Mouse (Mus musculus) liver, embryonic 12.5 days (tissue): ENCODE measurements around the gene Epha3. TPM values are rescaled to one million over a fixed set of nuclear protein-coding genes. Genes with fewer than 3 reads are reported as not detected.

Source experiments
- ATAC-seq: fragments of 200-750 bp; cut with Nextera tagmentation; 2 replicates; pipeline ENCODE4 v1.8.0; 2017; ENCODE audit warnings: moderate number of reproducible peaks, mild to moderate bottlenecking, moderate library complexity
- H3K27ac ChIP-seq: fragments of 300-500 bp; sonication (generic); 2 replicates; pipeline ENCODE4 v1.5.1; 2016; ENCODE audit warnings: mild to moderate bottlenecking
- H3K27me3 ChIP-seq: fragments of 300-500 bp; sonication (generic); replicated peaks from 2 replicates; pipeline ENCODE4 v1.6.1; 2016; ENCODE audit warnings: mild to moderate bottlenecking, moderate library complexity
- H3K36me3 ChIP-seq: fragments of 300-500 bp; sonication (generic); 2 replicates; pipeline ENCODE4 v1.6.1; 2016; ENCODE audit warnings: mild to moderate bottlenecking, moderate library complexity
- H3K4me1 ChIP-seq: fragments of 300-500 bp; sonication (generic); 2 replicates; pipeline ENCODE4 v1.6.1; 2016
- H3K4me2 ChIP-seq: fragments of 300-500 bp; sonication (generic); 2 replicates; pipeline ENCODE4 v1.6.1; 2016; ENCODE audit warnings: mild to moderate bottlenecking, moderate library complexity
- H3K4me3 ChIP-seq: fragments of 300-500 bp; sonication (generic); 2 replicates; pipeline ENCODE4 v1.5.1; 2016; ENCODE audit warnings: mild to moderate bottlenecking, moderate library complexity
- H3K9ac ChIP-seq: fragments of 300-500 bp; sonication (generic); 2 replicates; pipeline ENCODE4 v1.6.1; 2016; ENCODE audit warnings: mild to moderate bottlenecking, moderate library complexity
- H3K9me3 ChIP-seq: fragments of 300-500 bp; sonication (generic); replicated peaks from 2 replicates; pipeline ENCODE4 v1.6.1; 2016; ENCODE audit warnings: mild to moderate bottlenecking, moderate library complexity
- WGBS: fragments of 180-500 bp; shearing (Covaris S2); methylation state at CpG from one replicate; pipeline ENCODE4 v1.1.7; 2016; ENCODE audit not compliant: insufficient replicate concordance; 5-methylcytosine and 5-hydroxymethylcytosine counted together
- polyA plus RNA-seq: library from polyadenylated mRNA; unstranded; fragments of >200 nt; fragmentation: Nextera tagmentation; extraction: Ambion mirVana; gene quantifications from 2 replicates; pipeline ENCODE4 v1.2.1, GENCODE M21; 2016

Gene Epha3
- polyA plus RNA-seq, 1 experiment from 2014 or later, result 2.3 TPM

- no peak for ATAC-seq
- no peaks in the 10 kb centered on the region for H3K27me3 ChIP-seq
- H3K36me3 ChIP-seq, result no peaks in the 10 kb centered on the region
- H3K9me3 ChIP-seq, result no peaks in the 10 kb centered on the region
- H3K4me1 ChIP-seq, result no peaks in the 10 kb centered on the region
- H3K4me2 ChIP-seq, result no peak overlapping the region
- no peak overlapping the region for H3K4me3 ChIP-seq
- 50% methylated on average over 2 of the region's 2 CpGs for WGBS
- no peak overlapping the region for H3K9ac ChIP-seq
- no peak overlapping the region for H3K27ac ChIP-seq
Observed at GRCm38 (mm10) chr16:63642641-63643040, 221.3 kb downstream of the Epha3 start.

GRCm38 (mm10) chr16:63641603-63642002 lies 222.4 kb downstream of the Epha3 start:
- Histone ChIP-seq H3K9ac (no peak overlapping the region), H3K9me3 (no peaks in the 10 kb centered on the region), H3K27me3 (no peaks in the 10 kb centered on the region), H3K36me3 (no peaks in the 10 kb centered on the region), H3K4me3 (no peak overlapping the region), H3K27ac (no peak overlapping the region), H3K4me2 (no peak overlapping the region), H3K4me1 (no peaks in the 10 kb centered on the region)
- ATAC-seq, result no peak
- 55% methylated on average over 3 of the region's 3 CpGs for WGBS

- Histone ChIP-seq H3K4me3 (no peak overlapping the region), H3K27ac (no peak overlapping the region), H3K9ac (no peak overlapping the region), H3K36me3 (no peaks in the 10 kb centered on the region), H3K4me2 (no peak overlapping the region), H3K27me3 (no peaks in the 10 kb centered on the region), H3K9me3 (no peaks in the 10 kb centered on the region), H3K4me1 (no peaks in the 10 kb centered on the region)
- 48% methylated on average over 6 of the region's 6 CpGs for WGBS
- no peak for ATAC-seq
Observed at GRCm38 (mm10) chr16:63638701-63639100, 225.3 kb downstream of the Epha3 start.

- Histone ChIP-seq H3K36me3 (no peaks in the 10 kb centered on the region), H3K9me3 (no peaks in the 10 kb centered on the region), H3K4me2 (no peak overlapping the region), H3K27me3 (no peaks in the 10 kb centered on the region), H3K9ac (no peak overlapping the region), H3K4me3 (no peak overlapping the region), H3K27ac (no peak overlapping the region), H3K4me1 (no peaks in the 10 kb centered on the region)
- no peak for ATAC-seq
- 74% methylated on average over 5 of the region's 5 CpGs for WGBS
Observed at GRCm38 (mm10) chr16:63633748-63634166, 230.2 kb downstream of the Epha3 start.

- Histone ChIP-seq H3K27ac (no peak overlapping the region), H3K4me1 (no peaks in the 10 kb centered on the region), H3K4me2 (no peak overlapping the region), H3K4me3 (no peak overlapping the region), H3K27me3 (no peaks in the 10 kb centered on the region), H3K9me3 (no peaks in the 10 kb centered on the region), H3K36me3 (no peaks in the 10 kb centered on the region), H3K9ac (no peak overlapping the region)
- no peak for ATAC-seq
Observed at GRCm38 (mm10) chr16:63625229-63625628, 238.7 kb downstream of the Epha3 start.

GRCm38 (mm10) chr16:63621845-63622244 lies 242.1 kb downstream of the Epha3 start:
- Histone ChIP-seq H3K27me3 (no peaks in the 10 kb centered on the region), H3K27ac (no peak overlapping the region), H3K9me3 (no peaks in the 10 kb centered on the region), H3K4me1 (no peaks in the 10 kb centered on the region), H3K9ac (no peak overlapping the region), H3K4me3 (no peak overlapping the region), H3K36me3 (no peaks in the 10 kb centered on the region), H3K4me2 (no peak overlapping the region)
- no peak for ATAC-seq
- WGBS, result 81% methylated on average over 6 of the region's 6 CpGs

GRCm38 (mm10) chr16:63615396-63615795 lies 248.6 kb downstream of the Epha3 start:
- no peaks in the 10 kb centered on the region for H3K27me3 ChIP-seq
- no peak for ATAC-seq
- H3K9ac ChIP-seq, result no peak overlapping the region
- no peaks in the 10 kb centered on the region for H3K4me1 ChIP-seq
- no peak overlapping the region for H3K4me2 ChIP-seq
- H3K36me3 ChIP-seq, result no peaks in the 10 kb centered on the region
- H3K4me3 ChIP-seq, result no peak overlapping the region
- H3K9me3 ChIP-seq, result no peaks in the 10 kb centered on the region
- no peak overlapping the region for H3K27ac ChIP-seq
- WGBS, result 55% methylated on average over 3 of the region's 3 CpGs

- Histone ChIP-seq H3K9ac (no peak overlapping the region), H3K27me3 (no peaks in the 10 kb centered on the region), H3K4me2 (no peak overlapping the region), H3K36me3 (no peaks in the 10 kb centered on the region), H3K27ac (no peak overlapping the region), H3K9me3 (no peaks in the 10 kb centered on the region), H3K4me3 (no peak overlapping the region), H3K4me1 (no peaks in the 10 kb centered on the region)
- ATAC-seq, result no peak
- WGBS, result 71% methylated on average over 4 of the region's 4 CpGs
Observed at GRCm38 (mm10) chr16:63613006-63613405, 251.0 kb downstream of the Epha3 start.

GRCm38 (mm10) chr16:63600229-63600628 lies 263.7 kb downstream of the Epha3 start:
- Histone ChIP-seq H3K27me3 (no peaks in the 10 kb centered on the region), H3K4me2 (no peak overlapping the region), H3K9ac (no peak overlapping the region), H3K36me3 (no peaks in the 10 kb centered on the region), H3K9me3 (no peaks in the 10 kb centered on the region), H3K4me3 (no peak overlapping the region), H3K27ac (no peak overlapping the region), H3K4me1 (no peaks in the 10 kb centered on the region)
- WGBS, result 47% methylated on average over 3 of the region's 3 CpGs
- no peak for ATAC-seq

- Histone ChIP-seq H3K27ac (no peak overlapping the region), H3K4me2 (no peak overlapping the region), H3K27me3 (no peaks in the 10 kb centered on the region), H3K4me1 (no peaks in the 10 kb centered on the region), H3K4me3 (no peak overlapping the region), H3K9me3 (no peaks in the 10 kb centered on the region), H3K9ac (no peak overlapping the region), H3K36me3 (no peaks in the 10 kb centered on the region)
- 77% methylated on average over 4 of the region's 4 CpGs for WGBS
- no peak for ATAC-seq
Observed at GRCm38 (mm10) chr16:63594656-63595055, 269.3 kb downstream of the Epha3 start.

- no peak for ATAC-seq
- 67% methylated on average over 4 of the region's 4 CpGs for WGBS
- no peak overlapping the region for H3K4me2 ChIP-seq
- H3K27me3 ChIP-seq, result no peaks in the 10 kb centered on the region
- no peak overlapping the region for H3K9ac ChIP-seq
- no peaks in the 10 kb centered on the region for H3K36me3 ChIP-seq
- H3K4me1 ChIP-seq, result no peaks in the 10 kb centered on the region
- H3K4me3 ChIP-seq, result no peak overlapping the region
- H3K27ac ChIP-seq, result no peak overlapping the region
- H3K9me3 ChIP-seq, result no peaks in the 10 kb centered on the region
Observed at GRCm38 (mm10) chr16:63569746-63570145, 294.2 kb downstream of the Epha3 start.

- no peak overlapping the region for H3K4me2 ChIP-seq
- WGBS, result 77% methylated on average over 17 of the region's 17 CpGs
- no peak for ATAC-seq
Observed at GRCm38 (mm10) chr16:63566106-63566836, 297.7 kb downstream of the Epha3 start.

More at GRCm38 (mm10) chr16:63566106-63566836, 297.7 kb downstream of the Epha3 start:
- Histone ChIP-seq H3K4me3 (no peak overlapping the region), H3K27ac (no peak overlapping the region), H3K36me3 (no peaks in the 10 kb centered on the region), H3K27me3 (no peaks in the 10 kb centered on the region), H3K9me3 (no peaks in the 10 kb centered on the region), H3K4me1 (no peaks in the 10 kb centered on the region), H3K9ac (no peak overlapping the region)
